Mouse (Mus musculus) CH12.LX (cell line): ENCODE results near the gene Tgfbr1. TPM values are rescaled to one million over a fixed set of nuclear protein-coding genes. Genes with fewer than 3 reads are reported as not detected.

Experiments
- DNase-seq: peaks from one replicate; pipeline ENCODE4 v3.0.0-alpha.2; 2013; ENCODE audit errors: extremely low read depth
- H3K27ac ChIP-seq: 2 replicates; pipeline ENCODE4 v1.5.1; 2012; ENCODE audit warnings: low read depth, mild to moderate bottlenecking, control low read depth, moderate library complexity; ENCODE audit not compliant: insufficient read depth
- H3K27me3 ChIP-seq: replicated peaks from 2 replicates; pipeline ENCODE3; 2012; ENCODE audit warnings: inconsistent platforms
- H3K36me3 ChIP-seq, 2 experiments: replicated peaks in 1 of 2; 2 replicates each; pipeline versions ENCODE3 to v1.6.1; 2012; ENCODE audit warnings: inconsistent platforms in 1 of 2, low read length in 1 of 2, mild to moderate bottlenecking in 1 of 2, mixed read lengths in 1 of 2, moderate library complexity in 1 of 2; ENCODE audit not compliant: control insufficient read depth in 1 of 2, insufficient read depth in 1 of 2
- H3K4me1 ChIP-seq, 2 experiments: 2 replicates each; pipeline ENCODE4 v1.6.1; 2012; ENCODE audit warnings: inconsistent platforms in 1 of 2, moderate library complexity in 1 of 2; ENCODE audit not compliant: insufficient read depth in 2 of 2, control insufficient read depth in 1 of 2
- H3K4me2 ChIP-seq: 2 replicates; pipeline ENCODE4 v1.6.1; 2012; ENCODE audit warnings: low read depth, mild to moderate bottlenecking, control low read depth; ENCODE audit not compliant: poor library complexity, insufficient read depth, severe bottlenecking
- H3K4me3 ChIP-seq, 3 experiments: fragments of 150-350 bp in 1 of 3; sonication (generic) in 1 of 3; replicated peaks in 1 of 3; 2 replicates each; pipeline versions ENCODE3 to v1.5.1; 2011 to 2012; ENCODE audit warnings: low read depth in 2 of 3, low read length in 2 of 3, mild to moderate bottlenecking in 2 of 3, moderate library complexity in 2 of 3, control low read depth in 1 of 3, improper control_type of control experiment in 1 of 3, inconsistent platforms in 1 of 3, mixed read lengths in 1 of 3; ENCODE audit not compliant: poor library complexity in 1 of 3
- H3K79me2 ChIP-seq: replicated peaks from 2 replicates; pipeline ENCODE4 v1.6.1; 2012; ENCODE audit warnings: mild to moderate bottlenecking, moderate library complexity; ENCODE audit not compliant: control insufficient read depth, poor library complexity, insufficient read depth, severe bottlenecking; ENCODE audit errors: extremely low read depth
- H3K9ac ChIP-seq: 2 replicates; pipeline ENCODE4 v1.6.1; 2012; ENCODE audit warnings: low read depth, mild to moderate bottlenecking, control low read depth, moderate library complexity; ENCODE audit not compliant: insufficient read depth
- H3K9me3 ChIP-seq: replicated peaks from 2 replicates; pipeline ENCODE3; 2012; ENCODE audit warnings: low read length, inconsistent platforms, mixed read lengths
- BHLHE40 ChIP-seq: IDR thresholded peaks from 2 replicates; pipeline ENCODE4 v1.6.1; 2011; ENCODE audit warnings: mild to moderate bottlenecking, low read depth, low read length, improper control_type of control experiment
- CHD2 ChIP-seq: IDR thresholded peaks from 2 replicates; pipeline ENCODE4 v1.6.1; 2011; ENCODE audit warnings: low read length, improper control_type of control experiment
- E2F4 ChIP-seq: IDR thresholded peaks from 2 replicates; pipeline ENCODE4 v1.6.1; 2011; ENCODE audit warnings: low read depth, low read length, improper control_type of control experiment; ENCODE audit not compliant: insufficient replicate concordance
- EP300 ChIP-seq: IDR thresholded peaks from 2 replicates; pipeline ENCODE4 v1.6.1; 2011; ENCODE audit warnings: low read length, improper control_type of control experiment
- JUND ChIP-seq: conservative IDR thresholded peaks from 2 replicates; pipeline ENCODE4 v1.6.1; 2011; ENCODE audit warnings: low read depth, low read length, improper control_type of control experiment
- KAT2A ChIP-seq: IDR thresholded peaks from 2 replicates; pipeline ENCODE4 v1.6.1; 2012; ENCODE audit warnings: low read length, improper control_type of control experiment, inconsistent platforms; ENCODE audit not compliant: insufficient replicate concordance
- MAFK ChIP-seq: IDR thresholded peaks from 2 replicates; pipeline ENCODE4 v1.6.1; 2011; ENCODE audit warnings: low read length, improper control_type of control experiment; ENCODE audit not compliant: insufficient replicate concordance
- MAZ ChIP-seq: IDR thresholded peaks from 2 replicates; pipeline ENCODE4 v1.6.1; 2012; ENCODE audit warnings: low read depth, mild to moderate bottlenecking, inconsistent platforms, low read length, improper control_type of control experiment, moderate library complexity
- NELFE ChIP-seq: IDR thresholded peaks from 2 replicates; pipeline ENCODE4 v1.6.1; 2011; ENCODE audit warnings: low read depth, low read length, improper control_type of control experiment
- NRF1 ChIP-seq: IDR thresholded peaks from 2 replicates; pipeline ENCODE4 v1.6.1; 2014; ENCODE audit warnings: low read depth, mild to moderate bottlenecking, inconsistent platforms, low read length, improper control_type of control experiment, moderate library complexity
- POLR2A ChIP-seq: IDR thresholded peaks from 2 replicates; pipeline ENCODE4 v1.6.1; 2011; ENCODE audit warnings: low read depth, mild to moderate bottlenecking, improper control_type of control experiment, low read length
- POLR2AphosphoS2 ChIP-seq: IDR thresholded peaks from 2 replicates; pipeline ENCODE4 v1.6.1; 2011; ENCODE audit warnings: low read depth, low read length, improper control_type of control experiment
- TBP ChIP-seq: conservative IDR thresholded peaks from 2 replicates; pipeline ENCODE4 v1.6.1; 2011; ENCODE audit warnings: low read depth, low read length, improper control_type of control experiment
- TCF12 ChIP-seq: IDR thresholded peaks from 2 replicates; pipeline ENCODE4 v1.6.1; 2014; ENCODE audit warnings: low read depth, mild to moderate bottlenecking, inconsistent platforms, low read length, improper control_type of control experiment
- UBTF ChIP-seq: IDR thresholded peaks from 2 replicates; pipeline ENCODE4 v1.6.1; 2012; ENCODE audit warnings: low read depth, mild to moderate bottlenecking, inconsistent platforms, low read length, improper control_type of control experiment, moderate library complexity
- USF1 ChIP-seq: IDR thresholded peaks from 2 replicates; pipeline ENCODE4 v1.6.1; 2014; ENCODE audit warnings: low read depth, mild to moderate bottlenecking, inconsistent platforms, low read length, improper control_type of control experiment
- ZKSCAN1 ChIP-seq: IDR thresholded peaks from 2 replicates; pipeline ENCODE4 v1.6.1; 2012; ENCODE audit warnings: low read depth, inconsistent platforms, low read length, improper control_type of control experiment, borderline replicate concordance
- ZMIZ1 ChIP-seq: IDR thresholded peaks from 2 replicates; pipeline ENCODE4 v1.6.1; 2012; ENCODE audit warnings: low read depth, mild to moderate bottlenecking, inconsistent platforms, low read length, improper control_type of control experiment
- ZNF384 ChIP-seq: IDR thresholded peaks from 2 replicates; pipeline ENCODE4 v1.6.1; 2012; ENCODE audit warnings: low read depth, low read length, improper control_type of control experiment, inconsistent platforms
- dilution Hi-C: fragments of 300-500 bp; cut with MboI; formaldehyde crosslinking; loops from 2 replicates; pipeline ENCODE4 v1.14.3; 2020; ENCODE audit warnings: low sequenced_read_pairs; ENCODE audit not compliant: extremely low pct_unique_long_range_greater_than_20kb, extremely low pct_ligation_motif_present
- in situ Hi-C: fragments of 300-500 bp; cut with MboI; formaldehyde crosslinking; loops from 3 replicates; pipeline ENCODE4 v1.14.3; 2019; ENCODE audit warnings: low sequenced_read_pairs, low pct_ligation_motif_present, low pct_unique_long_range_greater_than_20kb, mixed read lengths
- polyA plus RNA-seq: library from polyadenylated mRNA; unstranded; fragments of >175 nt; gene quantifications from 2 replicates; pipeline ENCODE4 v1.2.1, GENCODE M21; 2012; ENCODE audit warnings: low read depth; ENCODE audit not compliant: insufficient read length
- total RNA-seq, 2 experiments: library from RNA; depleted of rRNA; stranded (reverse); fragments of 300-350 nt in 1 of 2; fragments of >200 nt in 1 of 2; gene quantifications; 2 replicates each; pipeline ENCODE4 v1.2.3; 2012 to 2014

Gene Tgfbr1
- 3.4 and 5.0 TPM in 2 replicates for total RNA-seq (2012; rRNA removed)
- 8.7 and 10.1 TPM in 2 replicates for total RNA-seq (2014; rRNA removed)
- polyA plus RNA-seq: 5.9 and 7.0 TPM in 2 replicates

DNA sequence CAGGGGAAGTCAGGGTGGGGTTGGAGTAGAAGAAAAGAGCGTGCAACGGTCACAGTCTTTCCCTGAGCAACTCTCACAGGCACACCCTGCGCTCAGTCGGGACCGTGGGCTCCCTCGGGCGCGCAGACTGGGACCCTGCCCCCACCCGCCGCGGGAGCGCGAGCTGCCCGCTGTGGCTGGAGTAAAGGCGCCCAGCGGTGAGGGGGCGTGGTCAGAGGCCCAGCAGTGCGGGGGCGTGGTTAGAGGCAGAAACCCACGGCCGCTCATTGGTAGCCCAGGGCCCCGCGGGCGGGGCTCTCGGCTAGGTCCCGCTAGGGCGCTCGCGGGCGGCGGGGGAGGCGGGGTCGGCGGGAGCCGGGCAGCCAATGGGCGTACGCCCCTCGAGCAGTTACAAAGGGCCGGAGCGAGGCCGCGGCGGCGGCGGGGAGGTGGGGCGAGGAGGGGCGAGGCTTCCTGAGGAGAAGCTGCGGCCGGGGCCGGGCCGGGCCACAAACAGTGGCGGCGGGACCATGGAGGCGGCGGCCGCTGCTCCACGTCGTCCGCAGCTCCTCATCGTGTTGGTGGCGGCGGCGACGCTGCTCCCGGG is at the start of gene Tgfbr1:
Gene Tgfbr1 (plus strand): TSS at position 420 of the 586 bp plus-strand sequence.
- Histone ChIP-seq H3K4me2 (peak within 1 kb of the TSS; percentile 94), H3K9me3 (no peaks in the 10 kb centered on the region), H3K4me1 (peaks cover 0 to 28% of the 10 kb centered on the region in 2 experiments; a peak in 3 of 4 replicates), H3K27ac (peak within 1 kb of the TSS; percentile 42; the same call in 1 of the 2 replicates), H3K79me2 (no peaks in the 10 kb centered on the region), H3K27me3 (peaks cover 17% of the 10 kb centered on the region), H3K4me3 (peak within 1 kb of the TSS; percentile 55 to 81 (median 73)), H3K36me3 (no peaks in the 10 kb centered on the region)
- DNase-seq: peak; percentile 95
- dilution Hi-C loops (no loop called here), in situ Hi-C loops (loop anchor here (10.0 kb wide), 1 partner anchor 228 kb away; no protein-coding TSS in a partner anchor)
- 0 out of 2 replicates have a peak, but pooled peaks have one; percentile 28 for TF ChIP-seq TBP
- TF ChIP-seq POLR2AphosphoS2: no peak
- TF ChIP-seq E2F4: no peak
- TF ChIP-seq NRF1: no peak
- peak; percentile 29; the same call in 1 of the 2 replicates for TF ChIP-seq TCF12
- peak; percentile 64 for TF ChIP-seq CHD2
- TF ChIP-seq UBTF: 0 out of 2 replicates have a peak, but pooled peaks have one; percentile 34
- peak; percentile 65; the same call in 1 of the 2 replicates for TF ChIP-seq ZMIZ1
- TF ChIP-seq KAT2A: 0 out of 2 replicates have a peak, but pooled peaks have one; percentile 16
- TF ChIP-seq ZNF384: no peak
- no peak for TF ChIP-seq ZKSCAN1
- TF ChIP-seq POLR2A: peak; percentile 82
- TF ChIP-seq BHLHE40: 0 out of 2 replicates have a peak, but pooled peaks have one; percentile 15
- TF ChIP-seq EP300: 0 out of 2 replicates have a peak, but pooled peaks have one; percentile 26
- peak; percentile 71; the same call in 1 of the 2 replicates for TF ChIP-seq MAZ
- no peak for TF ChIP-seq MAFK
- no peak for TF ChIP-seq USF1
- peak; percentile 44; the same call in 1 of the 2 replicates for TF ChIP-seq NELFE
- no peak for TF ChIP-seq JUND
- TF ChIP-seq, all 38 proteins: peak for 11
- H3K9ac ChIP-seq: peak within 1 kb of the TSS; percentile 56
